8 mouse cellular contexts compared by ENCODE assay signal in the genomic region with DNA sequence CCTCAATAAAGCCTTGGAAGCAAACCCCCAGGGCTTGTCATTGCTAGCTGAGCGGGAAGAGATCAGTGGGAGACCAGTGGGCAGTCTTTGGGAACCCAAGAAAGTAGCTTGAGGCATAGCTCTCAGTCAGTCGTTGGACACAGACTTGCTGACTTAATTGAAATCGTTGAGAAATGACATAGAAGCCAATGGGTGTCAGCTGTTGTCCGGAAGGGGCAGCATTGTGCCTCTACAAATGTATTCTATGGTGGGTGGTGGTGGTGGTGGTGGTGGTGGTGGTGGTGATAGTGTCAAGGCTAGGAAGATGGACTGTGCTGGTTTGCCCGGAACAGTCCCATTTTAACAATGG. TPM values are rescaled to one million over a fixed set of nuclear protein-coding genes. Genes with fewer than 3 reads are reported as not detected.
DNase-seq lines count a peak whose midpoint lies in the region; ATAC-seq and TF ChIP-seq lines count a peak whose summit lies in the region.

No protein-coding gene starts in this region.

- peak overlapping the region; percentile 58 for H3K4me3 ChIP-seq in lung, embryonic 14.5 days (ENCODE audit: low read depth, low read length)
- H3K4me3 ChIP-seq in embryonic facial prominence, embryonic 13.5 days = peak overlapping the region; percentile 67
- peak overlapping the region; percentile 84 for H3K4me3 ChIP-seq in limb, embryonic 15.5 days

- no peak overlapping the region for H3K27ac ChIP-seq in lung, embryonic 14.5 days (ENCODE audit: low read depth)
- H3K27ac ChIP-seq in embryonic facial prominence, embryonic 13.5 days = no peak overlapping the region
- H3K27ac ChIP-seq in limb, embryonic 15.5 days = no peak overlapping the region

- H3K27me3 ChIP-seq in lung, embryonic 14.5 days (ENCODE audit: insufficient read depth, low read length) = no peaks in the 10 kb centered on the region
- no peaks in the 10 kb centered on the region for H3K27me3 ChIP-seq in embryonic facial prominence, embryonic 13.5 days
- no peaks in the 10 kb centered on the region for H3K27me3 ChIP-seq in limb, embryonic 15.5 days
- H3K27me3 ChIP-seq in splenic B cell, adult 2 months (ENCODE audit: control insufficient read depth, insufficient read depth, low read length, poor library complexity, severe bottlenecking) = no peaks in the 10 kb centered on the region

- WGBS in lung, embryonic 14.5 days = 34% methylated on average over 5 of the region's 5 CpGs
- 35% methylated on average over 5 of the region's 5 CpGs for WGBS in embryonic facial prominence, embryonic 13.5 days
- WGBS in limb, embryonic 15.5 days = 44% methylated on average over 5 of the region's 5 CpGs

- peaks cover 22% of the 10 kb centered on the region for H3K36me3 ChIP-seq in lung, embryonic 14.5 days (ENCODE audit: insufficient read depth)
- H3K36me3 ChIP-seq in embryonic facial prominence, embryonic 13.5 days = peaks cover 34% of the 10 kb centered on the region
- H3K36me3 ChIP-seq in limb, embryonic 15.5 days = peaks cover 31% of the 10 kb centered on the region
- peaks cover 2% of the 10 kb centered on the region for H3K36me3 ChIP-seq in splenic B cell, adult 2 months (ENCODE audit: control insufficient read depth, insufficient read depth, low read length, poor library complexity, severe bottlenecking)

- peak overlapping the region; percentile 94 for H3K4me2 ChIP-seq in lung, embryonic 14.5 days
- H3K4me2 ChIP-seq in embryonic facial prominence, embryonic 13.5 days = peak overlapping the region; percentile 98
- peak overlapping the region; percentile 94 for H3K4me2 ChIP-seq in limb, embryonic 15.5 days

- no peaks in the 10 kb centered on the region for H3K4me1 ChIP-seq in lung, embryonic 14.5 days (ENCODE audit: insufficient read depth)
- H3K4me1 ChIP-seq in embryonic facial prominence, embryonic 13.5 days = peaks cover 15% of the 10 kb centered on the region
- H3K4me1 ChIP-seq in limb, embryonic 15.5 days = peaks cover 16% of the 10 kb centered on the region

- TF ChIP-seq CTCF in lung, embryonic 14.5 days (IDR thresholded peaks at IDR 0.05; ENCODE audit: low read depth) = no peak

- ATAC-seq in lung, embryonic 14.5 days (ENCODE audit: insufficient read depth) = no peak
- no peak for ATAC-seq in embryonic facial prominence, embryonic 13.5 days (ENCODE audit: insufficient number of reproducible peaks, insufficient read depth, low FRiP score, low TSS enrichment, low read depth)
- no peak for ATAC-seq in limb, embryonic 15.5 days (ENCODE audit: insufficient number of reproducible peaks, low FRiP score, low TSS enrichment, low read depth)

- H3K9me3 ChIP-seq in lung, embryonic 14.5 days (ENCODE audit: low read depth, low read length) = no peaks in the 10 kb centered on the region
- H3K9me3 ChIP-seq in embryonic facial prominence, embryonic 13.5 days = no peaks in the 10 kb centered on the region
- H3K9me3 ChIP-seq in limb, embryonic 15.5 days = no peaks in the 10 kb centered on the region

- peak overlapping the region; percentile 60 for H3K9ac ChIP-seq in lung, embryonic 14.5 days
- H3K9ac ChIP-seq in embryonic facial prominence, embryonic 13.5 days = peak overlapping the region; percentile 77
- H3K9ac ChIP-seq in limb, embryonic 15.5 days = peak overlapping the region; percentile 66

- no peak for DNase-seq in lung, embryonic 14.5 days
- no peak for DNase-seq in lung, postnatal 14 days
- peak; percentile 23 for DNase-seq in splenic B cell, adult 2 months (ENCODE audit: low read depth, low spot score)
- DNase-seq in layer of hippocampus, adult 11-12 months (ENCODE audit: low spot score) = no peak
- DNase-seq in cerebellum, adult 11-12 months = no peak
- no peak for DNase-seq in B cell, adult 2 months

RNA-seq across cellular contexts. Expression of gene Mon1b, which starts 0.9 kb away (rescaled TPM):
- 9.8 and 10.5 TPM in 2 replicates for polyA plus RNA-seq in lung, embryonic 14.5 days (2014; fragmentation: Nextera tagmentation; extraction: Ambion mirVana)
- polyA plus RNA-seq in embryonic facial prominence, embryonic 13.5 days (2015; fragmentation: Nextera tagmentation; extraction: Ambion mirVana) = 7.2 and 7.5 TPM in 2 replicates
- polyA plus RNA-seq in limb, embryonic 15.5 days (2015; fragmentation: Nextera tagmentation; extraction: Ambion mirVana) = 7.9 and 8.2 TPM in 2 replicates

RNA-seq across cellular contexts. Expression of gene Syce1l, which starts 6.8 kb away (rescaled TPM):
- not detected in 2 replicates for polyA plus RNA-seq in lung, embryonic 14.5 days (2014; fragmentation: Nextera tagmentation; extraction: Ambion mirVana)
- not detected in 2 replicates for polyA plus RNA-seq in embryonic facial prominence, embryonic 13.5 days (2015; fragmentation: Nextera tagmentation; extraction: Ambion mirVana)
- polyA plus RNA-seq in limb, embryonic 15.5 days (2015; fragmentation: Nextera tagmentation; extraction: Ambion mirVana) = not detected in 2 replicates
